Mouse (Mus musculus): ENCODE data around the gene Tmprss9.

Tmprss9 gene

DNA sequence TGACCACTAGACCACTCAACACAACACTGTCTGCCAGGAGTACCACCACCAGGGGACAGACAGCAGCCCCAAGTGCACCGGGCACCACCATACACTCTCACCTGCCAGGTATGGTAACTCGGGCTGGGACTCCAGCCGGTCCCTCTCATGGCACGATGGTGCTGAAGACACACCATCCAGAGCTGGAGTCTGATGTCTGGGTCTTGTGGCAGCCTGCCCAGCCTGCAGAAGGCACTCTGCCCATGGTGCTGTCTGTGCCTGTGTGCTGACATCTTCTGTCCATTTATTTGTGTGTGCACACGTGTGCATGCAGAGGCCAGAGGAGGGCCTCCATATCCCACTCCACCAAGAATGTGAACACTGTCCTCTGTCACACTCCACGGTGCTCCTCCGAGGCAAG is 23.5 kb downstream of the Tmprss9 start:
- no peak for DNase-seq

DNA sequence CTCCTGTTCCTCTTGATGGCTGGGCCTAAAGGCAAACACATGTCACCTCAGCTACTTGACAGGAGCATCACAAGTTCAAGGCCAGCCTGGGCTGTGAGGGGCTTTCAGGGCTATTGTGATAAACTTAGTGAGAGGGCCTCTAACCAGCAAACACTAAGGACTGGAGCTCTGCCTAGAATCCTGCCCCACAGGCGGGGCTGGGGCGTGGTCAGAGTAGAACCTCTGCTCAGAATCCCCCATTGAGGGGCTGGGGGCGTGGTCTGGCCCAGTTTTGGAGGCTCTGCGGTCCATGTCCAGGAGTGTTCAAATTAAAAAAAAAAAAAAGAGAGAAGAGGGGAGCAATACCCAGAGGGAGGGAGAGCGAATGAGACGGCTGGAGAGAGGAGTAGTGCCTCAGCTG is 24.0 kb downstream of the Tmprss9 start:
- DNase-seq, result no peak

DNA sequence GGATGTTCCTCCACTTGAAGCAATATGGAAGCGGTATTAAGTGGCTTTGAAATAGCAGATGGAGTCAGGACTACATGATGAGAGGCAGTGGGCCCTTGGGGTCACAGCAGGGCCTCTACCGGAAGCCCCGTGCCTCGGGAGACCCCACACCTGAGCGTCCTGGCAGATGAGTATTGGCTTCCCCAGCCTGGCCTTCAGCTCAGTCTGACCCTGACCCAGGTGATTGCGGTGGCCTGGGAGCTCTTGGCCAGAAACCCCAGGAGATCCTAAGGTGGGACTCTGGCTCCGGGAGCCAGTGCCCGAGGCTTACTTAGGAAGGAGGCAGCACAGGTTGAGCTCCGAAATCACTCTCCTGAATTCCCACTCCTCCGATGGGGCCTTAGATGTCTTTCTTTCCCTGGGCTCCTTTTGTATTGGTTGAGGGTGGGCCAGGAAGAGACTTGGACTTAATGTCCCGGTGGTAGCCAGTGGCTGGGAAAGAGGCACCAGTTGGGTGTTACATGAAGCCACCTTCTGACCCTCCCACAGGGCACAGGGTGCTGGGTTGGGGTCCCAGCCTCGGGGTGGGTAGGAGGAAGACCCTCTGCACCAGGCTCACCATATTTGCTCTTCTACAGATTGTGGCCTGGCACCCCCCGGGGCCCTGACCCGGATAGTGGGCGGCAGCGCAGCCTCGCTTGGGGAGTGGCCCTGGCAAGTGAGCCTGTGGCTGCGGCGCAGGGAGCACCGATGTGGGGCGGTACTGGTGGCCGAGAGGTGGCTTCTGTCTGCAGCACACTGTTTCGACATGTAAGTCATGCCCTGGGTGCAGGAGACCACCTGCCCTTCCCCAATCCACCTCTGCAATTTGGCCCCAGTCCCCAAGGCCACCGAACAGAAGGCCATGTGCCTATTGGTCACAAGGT is 25.2 kb downstream of the Tmprss9 start:
- DNase-seq, result no peak

- peak; percentile 74 for DNase-seq
These were observed 26.3 kb downstream of the Tmprss9 start for GRCm38 (mm10) chr10:80897861-80898510.

DNA sequence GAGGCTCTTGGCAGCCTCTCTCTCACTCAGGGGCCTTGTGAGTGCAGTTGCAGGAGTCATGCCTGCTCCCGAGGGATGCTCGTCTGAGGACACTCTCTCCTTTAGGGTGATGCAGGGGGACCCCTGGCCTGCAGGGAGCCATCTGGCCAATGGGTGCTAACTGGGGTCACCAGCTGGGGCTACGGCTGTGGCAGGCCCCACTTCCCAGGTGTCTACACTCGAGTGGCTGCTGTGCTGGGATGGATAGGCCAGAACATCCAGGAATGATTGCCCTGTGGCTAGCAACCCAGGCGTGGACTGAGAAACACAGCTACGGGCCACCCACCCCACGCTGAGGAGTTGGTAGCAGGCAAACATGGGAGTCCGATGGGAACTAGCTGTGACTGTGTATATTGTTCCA is 27.4 kb downstream of the Tmprss9 start:
- DNase-seq, result no peak

DNA sequence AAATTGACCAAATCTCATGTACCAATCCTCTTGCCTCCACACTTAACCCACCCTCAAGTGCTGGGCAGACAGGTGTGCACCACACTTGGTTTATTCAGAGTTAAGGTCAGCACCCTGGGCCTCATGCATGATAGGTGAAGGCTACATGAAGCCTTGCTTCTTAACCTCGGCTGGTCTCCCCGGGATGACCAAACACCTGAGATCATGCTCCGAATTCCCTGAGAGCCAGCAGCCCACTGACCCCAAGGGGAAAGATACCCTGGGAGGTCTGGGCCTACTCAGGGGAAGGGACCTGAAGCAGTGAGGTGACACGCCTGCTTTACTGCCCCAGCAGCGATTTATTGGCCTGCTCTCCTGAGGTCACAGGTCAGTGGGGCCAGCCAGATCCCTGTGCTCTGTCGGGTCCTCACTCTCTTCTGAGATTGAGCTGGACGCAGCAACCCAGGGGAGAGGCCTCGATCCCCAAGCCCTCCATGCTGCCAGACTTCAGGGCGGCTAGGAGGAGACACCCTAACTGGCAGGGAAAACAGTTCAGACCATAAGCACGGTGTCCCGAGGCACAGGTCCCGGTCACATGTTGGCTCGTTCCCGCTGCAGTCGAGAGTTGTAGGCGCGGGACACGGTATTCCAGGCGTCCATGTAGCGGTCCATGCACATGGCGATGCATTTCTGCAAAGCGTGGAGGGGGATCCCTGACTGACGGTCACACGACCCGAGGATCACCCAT is 28.1 kb downstream of the Tmprss9 start:
- DNase-seq, result no peak

- peak; percentile 100 for DNase-seq
These were observed 28.9 kb downstream of the Tmprss9 start, which contains the start of gene Timm13 for GRCm38 (mm10) chr10:80900318-80901247. Gene Timm13 (minus strand): TSS chr10:80900969.

DNA sequence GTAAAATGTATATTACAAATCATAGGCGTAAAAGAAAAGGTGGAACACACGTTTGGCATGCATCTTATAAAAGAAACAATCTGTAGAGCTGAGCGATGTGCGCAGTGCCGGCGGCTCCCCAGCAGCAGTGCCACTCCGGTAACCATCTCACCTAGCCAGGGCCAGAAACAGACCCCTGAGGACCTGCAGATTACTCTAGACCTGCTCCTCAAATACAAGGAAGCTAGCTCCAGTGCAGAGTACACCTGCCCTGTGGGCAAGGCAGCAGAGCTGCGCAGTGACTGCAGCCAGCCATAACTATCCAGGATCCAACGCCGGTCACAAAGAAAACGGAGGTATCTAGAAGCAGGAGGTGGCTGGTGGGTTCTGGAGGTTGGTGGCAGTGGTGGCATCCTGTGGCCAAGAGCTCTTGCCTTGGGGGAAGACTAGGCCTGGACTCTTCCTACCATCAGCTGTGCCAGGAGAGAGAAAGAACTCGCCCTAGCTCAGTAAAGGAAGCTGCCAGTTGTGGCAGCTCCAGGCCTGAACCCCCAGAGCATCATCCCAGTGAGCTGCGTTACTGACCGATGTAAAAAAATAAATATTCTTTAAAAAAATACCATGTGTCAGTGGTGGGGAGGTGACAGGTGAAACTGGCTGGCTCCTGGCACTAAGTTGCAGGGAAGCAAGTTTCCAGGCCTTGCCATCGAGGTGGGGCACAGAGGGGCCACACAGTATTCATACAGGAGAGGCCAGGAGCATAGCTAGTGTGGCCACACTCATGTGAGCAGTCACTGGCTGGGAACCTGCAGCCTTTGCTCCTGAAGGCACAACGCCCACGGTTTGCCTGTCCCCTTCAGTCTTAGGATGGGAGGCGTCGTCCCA is 30.0 kb downstream of the Tmprss9 start:
- DNase-seq, result no peak

- DNase-seq, result no peak
These were observed 30.8 kb downstream of the Tmprss9 start for GRCm38 (mm10) chr10:80902273-80902940.

DNA sequence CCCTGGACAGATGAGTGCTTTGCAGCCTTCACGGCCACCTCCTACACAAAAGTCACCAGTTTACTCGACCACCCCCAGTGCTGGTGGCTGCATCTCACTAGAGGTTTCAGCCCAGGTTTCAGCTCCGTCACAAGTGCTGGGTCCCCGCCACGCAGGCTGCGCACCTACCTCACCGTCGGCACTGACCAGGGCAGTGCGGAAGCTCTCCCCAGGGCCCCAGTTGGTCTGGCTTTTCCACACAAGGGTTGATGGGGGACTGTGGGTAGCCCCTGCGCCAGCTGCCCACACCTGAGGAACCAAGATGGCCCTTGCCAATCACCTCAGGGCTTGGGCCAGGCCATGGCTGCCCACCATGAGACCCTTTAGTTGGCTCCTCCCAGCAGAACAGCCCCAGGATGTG is 31.6 kb downstream of the Tmprss9 start:
- DNase-seq, result no peak

- DNase-seq, result no peak
These were observed 32.5 kb downstream of the Tmprss9 start for GRCm38 (mm10) chr10:80904004-80904693.

- DNase-seq, result no peak
These were observed 33.1 kb downstream of the Tmprss9 start for GRCm38 (mm10) chr10:80904709-80905108.

DNA sequence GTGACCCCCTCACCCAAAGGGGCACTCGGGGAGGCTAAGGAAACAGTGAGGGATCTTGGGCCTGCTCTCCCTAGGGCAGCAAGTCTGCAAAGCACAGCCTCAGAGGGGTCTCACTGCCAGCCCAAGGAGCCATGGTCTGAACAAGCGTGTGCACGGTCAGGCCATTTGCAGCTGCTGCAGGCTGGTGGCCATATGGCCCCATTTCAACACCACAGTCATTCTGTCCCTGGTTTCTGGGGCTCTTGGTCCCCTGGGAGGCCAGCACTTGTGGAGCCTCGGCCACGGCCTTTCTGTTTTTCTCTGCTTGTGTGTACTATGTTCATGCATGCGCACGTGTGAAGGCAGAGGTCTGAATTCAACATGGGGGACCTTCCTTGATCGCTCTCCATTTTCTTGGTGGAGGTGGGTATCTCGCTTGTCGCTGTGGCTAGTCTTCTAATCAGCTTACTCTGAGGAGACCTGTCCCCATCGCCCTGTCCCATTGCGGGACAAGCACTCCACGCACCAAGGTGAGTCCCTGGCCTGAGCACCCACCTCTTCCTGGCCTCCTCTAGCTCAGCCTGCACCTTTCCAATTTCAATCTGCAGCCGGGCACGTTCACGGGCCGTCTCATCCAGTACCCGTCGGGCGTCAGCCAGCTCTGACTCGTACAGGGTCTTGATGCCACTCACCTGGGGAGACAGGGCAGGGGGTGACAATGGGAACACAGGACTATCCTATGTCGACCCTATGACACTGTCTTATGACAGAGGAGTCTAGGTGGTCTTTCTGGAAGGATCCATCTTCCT is 37.9 kb downstream of the Tmprss9 start:
- DNase-seq, result no peak

DNA sequence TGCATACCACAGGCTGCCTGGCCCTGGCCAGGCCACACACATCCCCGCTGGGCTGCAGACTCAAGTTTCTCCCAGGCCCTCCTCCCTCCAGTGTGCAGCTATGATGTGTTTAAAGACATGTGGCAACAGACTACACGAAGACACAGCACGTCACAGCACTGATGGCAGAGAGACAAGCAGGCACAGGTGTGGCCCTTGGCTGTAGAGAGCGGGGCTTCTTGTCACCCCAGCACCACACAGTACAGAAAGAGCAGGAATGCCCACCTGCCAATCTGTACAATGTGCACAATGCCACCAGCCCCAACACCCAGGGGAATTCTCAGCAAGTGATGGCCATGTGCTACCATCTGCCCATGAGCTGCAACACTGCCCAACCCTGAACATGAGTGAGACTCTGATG is 39.7 kb downstream of the Tmprss9 start:
- DNase-seq, result no peak

- no peak for DNase-seq
These were observed 40.2 kb downstream of the Tmprss9 start for GRCm38 (mm10) chr10:80911891-80912290.

- no peak for DNase-seq
These were observed 41.8 kb downstream of the Tmprss9 start for GRCm38 (mm10) chr10:80913364-80914011.

- no peak for DNase-seq
These were observed 42.6 kb downstream of the Tmprss9 start for GRCm38 (mm10) chr10:80914253-80914656.

GRCm38 (mm10) chr10:80915260-80915659 is 43.6 kb downstream of the Tmprss9 start:
- DNase-seq, result no peak

GRCm38 (mm10) chr10:80915736-80916135 is 44.1 kb downstream of the Tmprss9 start:
- DNase-seq, result no peak

Data from layer of hippocampus, adult 9-11 months (tissue).